Mouse (Mus musculus) colon, adult 2 months (tissue): ENCODE results near the gene Eif2b5. TPM values are rescaled to one million over a fixed set of nuclear protein-coding genes. Genes with fewer than 3 reads are reported as not detected.

Experiments
- polyA plus RNA-seq: library from polyadenylated mRNA; depleted of rRNA; stranded (reverse); fragments of >200 nt; gene quantifications from 2 replicates; pipeline ENCODE4 v1.2.3, GENCODE M21; 2012; rRNA removed

The Eif2b5 gene
- polyA plus RNA-seq, result 19.7 and 21.3 TPM in 2 replicates

DNA sequence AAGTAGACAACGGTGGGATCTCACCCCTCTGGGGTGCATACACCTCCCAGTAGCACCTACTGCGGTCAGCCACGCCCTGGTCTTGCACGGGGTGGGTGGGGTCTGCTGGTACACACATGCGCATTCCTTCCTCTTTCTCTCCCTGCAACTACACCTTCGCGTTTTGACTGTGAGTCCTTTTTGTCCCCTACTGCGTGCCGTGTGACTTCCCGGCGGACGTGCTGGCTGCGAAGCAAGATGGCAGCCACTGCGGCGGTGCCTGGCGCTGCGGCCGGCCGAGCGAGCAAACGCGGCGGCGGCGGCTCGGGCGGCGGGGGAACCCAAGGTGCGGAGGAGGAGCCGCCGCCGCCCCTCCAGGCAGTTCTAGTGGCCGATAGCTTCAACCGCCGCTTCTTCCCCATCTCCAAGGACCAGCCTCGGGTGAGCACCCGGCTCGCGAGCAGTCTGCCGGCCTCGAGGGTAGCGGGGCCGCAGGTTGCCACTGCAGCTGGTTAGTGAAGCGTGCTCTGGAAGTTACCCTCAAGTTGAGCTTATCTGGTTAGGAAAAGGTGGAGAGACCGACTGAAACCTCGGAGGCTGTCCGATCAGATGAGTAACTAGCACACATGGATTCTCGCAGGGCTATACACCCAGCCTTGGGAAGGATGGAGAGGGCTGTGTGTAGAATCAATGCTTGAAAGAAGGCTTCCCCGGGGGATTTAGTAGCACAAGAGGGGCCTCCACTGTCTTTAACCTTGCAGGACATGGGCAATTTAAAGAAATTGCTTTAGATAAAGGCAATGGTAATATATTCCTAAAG lies at the start of gene Eif2b5:
Gene Eif2b5 (plus strand): TSS at position 141 of the 799 bp plus-strand sequence.

DNA sequence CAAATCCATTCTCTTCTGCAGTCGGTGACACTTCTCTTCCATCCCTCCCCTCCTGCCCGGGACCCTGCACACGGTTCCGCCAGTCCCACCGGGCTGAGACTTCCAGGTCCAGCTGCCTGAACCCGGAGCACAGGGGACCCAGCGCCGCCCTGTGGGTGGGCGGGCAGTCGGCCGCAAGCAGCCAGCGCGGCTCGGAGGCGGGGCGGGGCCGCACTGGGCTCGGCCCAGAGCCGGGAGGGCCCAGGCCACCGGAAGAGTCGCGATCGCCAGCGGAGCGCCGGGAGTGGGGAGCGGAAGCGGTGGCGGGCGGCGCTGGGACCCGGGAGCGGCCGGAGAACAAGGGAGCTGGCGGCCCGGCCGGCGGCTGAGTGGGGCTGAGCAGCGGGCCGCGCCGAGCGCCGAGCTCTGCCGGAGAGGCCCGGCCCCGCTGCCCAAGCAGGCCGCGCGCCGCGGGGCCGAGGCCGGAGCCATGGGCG lies 18.1 kb downstream of the Eif2b5 start, which contains the start of gene Dvl3:
Gene Dvl3 (plus strand): TSS at position 257 of the 476 bp plus-strand sequence.

DNA sequence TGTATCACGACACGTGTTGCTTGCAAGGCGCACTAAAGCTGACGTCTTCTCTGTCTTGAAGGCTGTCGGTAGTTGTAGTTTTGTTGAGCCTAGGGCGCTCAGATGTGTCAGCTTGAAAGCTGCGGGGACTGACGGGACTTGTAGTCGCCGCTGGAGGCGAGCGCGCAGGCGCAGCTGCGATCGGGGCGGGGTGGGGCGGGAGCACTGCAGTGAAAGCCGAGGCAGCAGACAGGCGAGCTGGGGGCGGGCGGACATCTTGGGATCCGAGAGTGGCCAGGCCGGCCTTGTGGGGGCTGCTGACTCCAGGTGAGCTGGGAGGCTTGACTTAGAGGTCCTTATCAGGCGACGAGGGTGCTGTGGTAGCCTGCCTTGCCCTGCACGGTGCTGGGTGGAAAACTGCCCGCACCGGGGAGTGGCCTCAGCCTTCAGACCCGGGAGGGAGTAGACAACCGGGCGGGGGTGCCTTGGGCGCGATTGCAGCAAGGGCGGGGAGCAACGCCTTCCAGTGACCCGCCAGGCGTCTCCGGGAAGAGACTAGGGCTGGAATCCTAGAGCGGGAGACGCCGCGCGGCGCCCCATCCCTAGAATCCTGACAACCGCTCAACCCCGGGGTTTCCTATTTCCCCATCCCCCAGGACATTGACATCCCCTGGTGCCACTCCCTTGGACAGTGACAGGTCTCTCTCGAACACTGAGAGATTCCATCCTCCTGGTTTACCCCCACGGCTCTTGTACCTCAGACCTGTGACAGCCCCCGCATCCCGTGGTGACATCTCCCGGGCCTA lies 36.9 kb downstream of the Eif2b5 start, which contains the start of gene Ap2m1:
Gene Ap2m1 (plus strand): TSS at position 183 of the 785 bp plus-strand sequence.

DNA sequence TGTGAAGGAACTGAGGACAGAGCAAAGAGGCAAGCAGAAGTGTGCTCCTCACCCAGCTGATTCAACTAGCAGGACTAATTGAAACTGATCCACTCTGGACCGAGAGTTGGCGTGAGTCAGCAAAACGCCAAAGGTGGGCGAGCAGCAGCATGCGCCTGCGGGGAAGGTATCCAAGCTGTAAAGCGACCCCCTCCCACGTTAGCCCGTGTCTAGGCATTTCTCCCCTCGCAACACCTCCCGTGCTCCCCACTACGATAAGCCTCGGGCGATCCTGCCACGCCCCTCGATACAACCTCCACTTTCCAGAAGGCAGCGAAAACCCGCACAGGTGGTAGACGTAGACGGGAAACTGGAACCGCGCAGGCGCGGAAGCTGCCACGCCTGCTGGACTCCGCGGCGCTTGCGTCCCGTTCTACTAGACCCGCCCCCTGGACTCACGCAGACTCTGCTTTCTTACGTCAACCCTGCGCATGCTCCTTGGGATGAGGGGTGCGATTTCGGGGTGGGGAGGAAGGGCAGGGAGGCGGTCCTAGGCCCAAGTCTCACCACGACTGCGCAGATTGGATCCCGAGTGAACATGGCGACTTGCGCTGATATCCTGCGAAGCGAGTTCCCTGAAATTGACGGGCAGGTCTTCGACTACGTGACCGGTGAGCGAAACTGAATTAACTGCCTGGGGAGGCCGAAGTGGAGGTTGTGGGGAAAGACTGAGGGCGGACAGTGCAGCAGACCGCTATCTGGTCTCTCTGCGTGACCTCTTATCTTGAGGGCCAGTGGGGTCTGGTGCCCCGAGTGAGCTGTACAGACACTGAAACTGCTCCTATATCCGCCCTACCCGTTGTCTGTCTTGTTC lies 49.7 kb downstream of the Eif2b5 start, which contains the start of gene Abcf3:
Gene Abcf3 (plus strand): TSS at position 482 of the 853 bp plus-strand sequence.

Other genes with a start within 250 kb of the Eif2b5 start
- gene Parl, start 196.4 kb upstream of the Eif2b5 start, polyA plus RNA-seq, result 28.6 and 44.6 TPM in 2 replicates
- 0.20 and 0.44 TPM in 2 replicates for gene Cyp2ab1, start 173.4 kb upstream of the Eif2b5 start, polyA plus RNA-seq
- 23.3 and 33.3 TPM in 2 replicates for gene Abcc5, start 72.4 kb upstream of the Eif2b5 start, polyA plus RNA-seq
- gene Dvl3, start 18.2 kb downstream of the Eif2b5 start, polyA plus RNA-seq, result 43.4 and 49.8 TPM in 2 replicates
- 324 and 397 TPM in 2 replicates for gene Ap2m1, start 36.7 kb downstream of the Eif2b5 start, polyA plus RNA-seq
- gene Abcf3, start 49.8 kb downstream of the Eif2b5 start, polyA plus RNA-seq, result 25.3 TPM in 2 replicates
- gene Vwa5b2, start 90.7 kb downstream of the Eif2b5 start, polyA plus RNA-seq, result 8.2 and 10.1 TPM in 2 replicates
- 17.0 and 23.3 TPM in 2 replicates for gene Eef1akmt4, start 112.8 kb downstream of the Eif2b5 start, polyA plus RNA-seq
- 0.15 TPM in 1 of 2 replicates, not detected in the other for gene Gm49333, start 112.8 kb downstream of the Eif2b5 start, polyA plus RNA-seq
- gene Alg3, start 112.9 kb downstream of the Eif2b5 start, polyA plus RNA-seq, result 20.1 and 22.8 TPM in 2 replicates
- 5.9 and 8.5 TPM in 2 replicates for gene Camk2n2, start 122.5 kb downstream of the Eif2b5 start, polyA plus RNA-seq
- 1.2 and 1.3 TPM in 2 replicates for gene Ece2, start 131.0 kb downstream of the Eif2b5 start, polyA plus RNA-seq
- gene Psmd2, start 152.8 kb downstream of the Eif2b5 start, polyA plus RNA-seq, result 50.0 and 55.4 TPM in 2 replicates
- 370 and 429 TPM in 2 replicates for gene Eif4g1, start 169.5 kb downstream of the Eif2b5 start, polyA plus RNA-seq
- 7.1 and 9.6 TPM in 2 replicates for gene Fam131a, start 194.4 kb downstream of the Eif2b5 start, polyA plus RNA-seq
- 11.0 and 13.5 TPM in 2 replicates for gene Polr2h, start 218.8 kb downstream of the Eif2b5 start, polyA plus RNA-seq
- 301 and 332 TPM in 2 replicates for gene Clcn2, start 218.9 kb downstream of the Eif2b5 start, polyA plus RNA-seq
- gene Chrd, start 234.3 kb downstream of the Eif2b5 start, polyA plus RNA-seq, result 11.5 and 15.7 TPM in 2 replicates
- gene Thpo, start 235.7 kb downstream of the Eif2b5 start, polyA plus RNA-seq, result 4.9 and 5.2 TPM in 2 replicates